Mouse (Mus musculus): ENCODE results near the gene Oosp3. TPM values are rescaled to one million over a fixed set of nuclear protein-coding genes. Genes with fewer than 3 reads are reported as not detected.

The Oosp3 gene
- total and polyA plus RNA-seq, 2 experiments from 2014 or later = not detected

DNA sequence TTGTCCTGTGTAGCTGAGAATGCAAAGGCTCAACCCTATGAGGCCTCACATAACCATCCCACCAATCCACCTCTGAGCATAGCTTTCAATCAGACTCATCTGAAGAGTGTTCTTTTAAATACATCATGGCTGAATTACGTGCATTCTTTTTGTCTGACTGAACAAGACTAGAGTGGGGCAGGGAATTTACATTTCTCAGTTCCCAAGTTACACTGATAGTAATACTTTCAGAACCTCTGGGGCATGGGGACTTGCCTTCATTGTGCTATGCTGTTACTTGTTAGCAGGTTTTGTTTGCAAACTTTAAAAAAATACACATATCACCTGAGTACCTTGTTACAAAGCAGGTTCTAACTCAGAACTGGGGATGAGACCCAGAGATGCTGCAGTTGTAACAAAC is 5.4 kb upstream of the Oosp3 start:
- Histone ChIP-seq H3K9me3 (replicated peaks; ENCODE audit: control insufficient read depth, low read length) (no peaks in the 10 kb centered on the region), H3K9ac (replicated peaks; ENCODE audit: low read depth, low read length) (no peak overlapping the region), H3K27ac (ENCODE audit: low read depth) (no peak overlapping the region), H3K4me2 (ENCODE audit: low read depth, low read length) (no peak overlapping the region), H3K27me3 (ENCODE audit: control insufficient read depth, insufficient read depth, low read length) (no peaks in the 10 kb centered on the region), H3K4me1 (ENCODE audit: control insufficient read depth, insufficient read depth) (no peaks in the 10 kb centered on the region), H3K4me3 (ENCODE audit: low read depth, low read length) (no peak overlapping the region), H3K36me3 (replicated peaks; ENCODE audit: control insufficient read depth, insufficient read depth, low read length) (no peaks in the 10 kb centered on the region)
- WGBS = 52% methylated on average over 1 of the region's 1 CpGs
- TF ChIP-seq CTCF (IDR thresholded peaks at IDR 0.05; ENCODE audit: low read depth) = no peak
- TF ChIP-seq EP300 (IDR thresholded peaks at IDR 0.05; ENCODE audit: low read depth) = no peak
- ATAC-seq (ENCODE audit: insufficient read depth, low read depth) (no peak), DNase-seq (ENCODE audit: low spot score) (no peak)

DNA sequence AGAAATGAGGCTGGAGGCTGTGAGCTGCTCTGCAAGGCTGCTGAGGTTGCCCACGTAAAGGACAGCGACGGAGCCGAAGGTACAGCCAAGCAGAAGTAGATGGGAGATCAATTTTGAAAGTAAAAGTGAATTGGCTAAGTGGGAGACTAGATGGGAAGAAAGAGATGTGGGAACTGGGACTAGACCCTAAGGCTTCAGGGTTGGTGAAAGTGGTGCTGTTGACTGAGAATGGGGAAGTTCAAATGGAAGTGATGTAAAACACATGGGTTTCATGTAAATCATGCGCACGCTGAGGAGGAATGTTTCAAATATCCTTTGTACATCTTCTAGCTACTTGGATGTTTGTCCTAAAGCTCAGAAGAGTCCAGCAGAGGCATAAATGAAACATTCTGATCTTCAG is 1.5 kb downstream of the Oosp3 start:
- no peak overlapping the region for H3K4me3 ChIP-seq (ENCODE audit: low read depth, low read length)
- no peak overlapping the region for H3K4me2 ChIP-seq (ENCODE audit: low read depth, low read length)
- WGBS = 88% methylated on average over 6 of the region's 6 CpGs
- ATAC-seq (ENCODE audit: insufficient read depth, low read depth) (no peak), DNase-seq (ENCODE audit: low spot score) (no peak)
- no peaks in the 10 kb centered on the region for H3K9me3 ChIP-seq (replicated peaks; ENCODE audit: control insufficient read depth, low read length)
- no peak overlapping the region for H3K9ac ChIP-seq (replicated peaks; ENCODE audit: low read depth, low read length)
- no peak for TF ChIP-seq CTCF (IDR thresholded peaks at IDR 0.05; ENCODE audit: low read depth)
- H3K4me1 ChIP-seq (ENCODE audit: control insufficient read depth, insufficient read depth) = no peaks in the 10 kb centered on the region
- no peak overlapping the region for H3K27ac ChIP-seq (ENCODE audit: low read depth)
- no peaks in the 10 kb centered on the region for H3K36me3 ChIP-seq (replicated peaks; ENCODE audit: control insufficient read depth, insufficient read depth, low read length)
- no peaks in the 10 kb centered on the region for H3K27me3 ChIP-seq (ENCODE audit: control insufficient read depth, insufficient read depth, low read length)

DNA sequence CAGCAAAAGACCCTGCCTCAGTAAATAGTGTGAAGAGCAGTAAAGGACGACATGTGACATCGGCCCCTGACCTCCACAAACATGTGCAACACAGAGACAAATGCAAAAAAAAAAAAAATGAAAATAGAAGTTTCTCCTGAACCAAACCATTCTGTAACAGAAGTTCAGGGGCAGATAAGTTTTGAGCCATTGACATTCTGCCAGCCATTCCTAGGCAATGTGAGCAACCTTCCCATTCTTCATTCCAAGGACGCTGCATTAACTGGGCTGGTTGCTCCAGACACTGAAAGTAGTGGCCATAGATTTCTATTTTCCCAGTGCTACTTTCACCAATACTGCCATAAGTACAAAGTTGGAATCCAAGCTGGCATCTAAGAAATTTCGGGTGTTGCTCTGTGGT is 15.6 kb downstream of the Oosp3 start:
- H3K4me3 ChIP-seq (ENCODE audit: low read depth, low read length) = no peak overlapping the region
- H3K4me2 ChIP-seq (ENCODE audit: low read depth, low read length) = no peak overlapping the region
- ATAC-seq (ENCODE audit: insufficient read depth, low read depth) (no peak), DNase-seq (ENCODE audit: low spot score) (no peak)
- H3K4me1 ChIP-seq (ENCODE audit: control insufficient read depth, insufficient read depth) = no peaks in the 10 kb centered on the region
- no peaks in the 10 kb centered on the region for H3K36me3 ChIP-seq (replicated peaks; ENCODE audit: control insufficient read depth, insufficient read depth, low read length)
- 71% methylated on average over 4 of the region's 4 CpGs for WGBS
- no peaks in the 10 kb centered on the region for H3K27me3 ChIP-seq (ENCODE audit: control insufficient read depth, insufficient read depth, low read length)
- H3K27ac ChIP-seq (ENCODE audit: low read depth) = no peak overlapping the region
- TF ChIP-seq CTCF (IDR thresholded peaks at IDR 0.05; ENCODE audit: low read depth) (no peak), EP300 (IDR thresholded peaks at IDR 0.05; ENCODE audit: low read depth) (no peak)
- H3K9me3 ChIP-seq (replicated peaks; ENCODE audit: control insufficient read depth, low read length) = no peaks in the 10 kb centered on the region
- H3K9ac ChIP-seq (replicated peaks; ENCODE audit: low read depth, low read length) = no peak overlapping the region

DNA sequence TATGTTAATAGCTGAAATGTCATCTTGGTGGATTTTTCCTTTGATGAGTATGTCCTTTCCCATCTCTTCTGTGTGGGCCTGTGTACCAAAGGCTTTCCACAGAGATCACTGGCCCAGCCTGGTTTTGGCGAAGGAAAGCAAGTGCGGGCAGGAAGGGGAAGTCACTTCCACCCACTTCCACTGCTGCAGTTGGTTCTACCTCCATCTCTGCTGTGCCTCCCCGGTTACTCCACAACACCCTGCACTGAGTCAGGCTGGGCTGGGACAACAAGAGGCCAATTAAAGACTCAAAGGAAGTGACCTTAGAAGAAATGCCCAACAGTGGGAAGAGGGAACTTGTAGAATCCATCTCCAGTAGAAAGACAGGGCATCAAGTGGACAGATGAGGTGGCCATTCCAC is 23.2 kb downstream of the Oosp3 start:
- TF ChIP-seq CTCF (IDR thresholded peaks at IDR 0.05; ENCODE audit: low read depth) (no peak), EP300 (IDR thresholded peaks at IDR 0.05; ENCODE audit: low read depth) (no peak)
- Histone ChIP-seq H3K4me3 (ENCODE audit: low read depth, low read length) (no peak overlapping the region), H3K4me2 (ENCODE audit: low read depth, low read length) (no peak overlapping the region), H3K27ac (ENCODE audit: low read depth) (no peak overlapping the region), H3K36me3 (replicated peaks; ENCODE audit: control insufficient read depth, insufficient read depth, low read length) (no peaks in the 10 kb centered on the region), H3K27me3 (ENCODE audit: control insufficient read depth, insufficient read depth, low read length) (no peaks in the 10 kb centered on the region), H3K9me3 (replicated peaks; ENCODE audit: control insufficient read depth, low read length) (no peaks in the 10 kb centered on the region), H3K9ac (replicated peaks; ENCODE audit: low read depth, low read length) (no peak overlapping the region), H3K4me1 (ENCODE audit: control insufficient read depth, insufficient read depth) (no peaks in the 10 kb centered on the region)
- DNase-seq (ENCODE audit: low spot score) = no peak
- 85% methylated on average over 3 of the region's 3 CpGs for WGBS
- ATAC-seq (ENCODE audit: insufficient read depth, low read depth) = no peak

DNA sequence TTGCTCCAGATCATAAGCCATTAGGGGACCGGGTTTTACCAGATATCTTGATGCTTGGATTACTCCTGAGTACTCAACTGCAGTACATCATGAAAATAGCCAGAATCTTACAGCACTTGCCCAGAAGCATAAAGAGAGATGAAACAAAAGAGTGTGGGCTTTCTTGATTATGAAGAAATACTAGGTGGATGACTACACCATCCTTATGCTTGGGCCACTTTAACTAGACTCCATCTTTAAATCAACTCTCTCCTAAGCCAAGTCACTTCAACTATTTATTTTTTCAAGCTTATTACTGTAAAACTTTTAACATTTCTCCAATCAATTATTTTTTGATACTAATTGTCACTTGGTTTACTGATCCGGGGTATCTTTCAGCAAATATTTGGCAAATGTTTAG is 27.0 kb downstream of the Oosp3 start:
- DNase-seq (ENCODE audit: low spot score) (no peak), ATAC-seq (ENCODE audit: insufficient read depth, low read depth) (no peak)
- Histone ChIP-seq H3K9ac (replicated peaks; ENCODE audit: low read depth, low read length) (no peak overlapping the region), H3K27ac (ENCODE audit: low read depth) (no peak overlapping the region), H3K9me3 (replicated peaks; ENCODE audit: control insufficient read depth, low read length) (no peaks in the 10 kb centered on the region), H3K4me2 (ENCODE audit: low read depth, low read length) (no peak overlapping the region), H3K36me3 (replicated peaks; ENCODE audit: control insufficient read depth, insufficient read depth, low read length) (no peaks in the 10 kb centered on the region), H3K4me1 (ENCODE audit: control insufficient read depth, insufficient read depth) (no peaks in the 10 kb centered on the region), H3K27me3 (ENCODE audit: control insufficient read depth, insufficient read depth, low read length) (no peaks in the 10 kb centered on the region), H3K4me3 (ENCODE audit: low read depth, low read length) (no peak overlapping the region)
- WGBS = 79% methylated on average over 2 of the region's 2 CpGs
- no peak for TF ChIP-seq EP300 (IDR thresholded peaks at IDR 0.05; ENCODE audit: low read depth)
- TF ChIP-seq CTCF (IDR thresholded peaks at IDR 0.05; ENCODE audit: low read depth) = no peak

DNA sequence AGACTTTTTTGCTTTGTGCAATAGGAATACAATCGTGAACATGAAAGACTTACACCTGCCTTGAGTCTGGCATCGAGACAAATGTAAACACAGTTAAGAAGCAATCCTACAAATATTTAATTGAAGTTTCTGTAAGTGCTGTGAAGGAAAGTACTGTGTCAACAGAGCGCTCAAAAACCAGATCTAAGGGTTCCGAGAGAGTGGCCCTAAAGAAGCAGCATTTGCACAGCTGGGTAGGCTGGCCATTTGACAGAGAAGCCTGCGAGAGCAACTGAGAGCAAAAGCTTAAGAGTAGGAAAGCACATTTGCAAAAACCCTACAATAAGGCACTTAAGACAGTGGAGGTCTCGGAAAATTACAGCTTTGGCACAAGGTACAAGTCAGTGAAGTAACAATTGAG is 27.4 kb downstream of the Oosp3 start:
- 76% methylated on average over 6 of the region's 6 CpGs for WGBS
- no peaks in the 10 kb centered on the region for H3K9me3 ChIP-seq (replicated peaks; ENCODE audit: control insufficient read depth, low read length)
- no peak overlapping the region for H3K27ac ChIP-seq (ENCODE audit: low read depth)
- DNase-seq (ENCODE audit: low spot score) (no peak), ATAC-seq (ENCODE audit: insufficient read depth, low read depth) (no peak)
- no peak overlapping the region for H3K9ac ChIP-seq (replicated peaks; ENCODE audit: low read depth, low read length)
- no peak overlapping the region for H3K4me3 ChIP-seq (ENCODE audit: low read depth, low read length)
- no peaks in the 10 kb centered on the region for H3K27me3 ChIP-seq (ENCODE audit: control insufficient read depth, insufficient read depth, low read length)
- H3K36me3 ChIP-seq (replicated peaks; ENCODE audit: control insufficient read depth, insufficient read depth, low read length) = no peaks in the 10 kb centered on the region
- no peaks in the 10 kb centered on the region for H3K4me1 ChIP-seq (ENCODE audit: control insufficient read depth, insufficient read depth)
- no peak overlapping the region for H3K4me2 ChIP-seq (ENCODE audit: low read depth, low read length)
- TF ChIP-seq CTCF (IDR thresholded peaks at IDR 0.05; ENCODE audit: low read depth) = no peak
- TF ChIP-seq EP300 (IDR thresholded peaks at IDR 0.05; ENCODE audit: low read depth) = no peak

Data from heart, postnatal 0 days (tissue).